ENCODE assay signal across 21 mouse cellular contexts in genomic region chr6:54967591-54967990, GRCm38 (mm10). TPM values are rescaled to one million over a fixed set of nuclear protein-coding genes. Genes with fewer than 3 reads are reported as not detected.
DNase-seq lines count a peak whose midpoint lies in the region; ATAC-seq and TF ChIP-seq lines count a peak whose summit lies in the region.
"Had no signal": no experiment of that assay in that cellular context is flagged by ENCODE, and none has a peak within 500 bp of the region (broad histone marks: within the 10 kb centered on the region; RNA-seq: fewer than 3 reads in every experiment).

No protein-coding gene starts in this region.

- H3K27ac ChIP-seq in lung, postnatal 0 days (ENCODE audit: low read length) = no peak overlapping the region
- no peak overlapping the region for H3K27ac ChIP-seq in intestine, embryonic 14.5 days (ENCODE audit: low read depth)
- no peak overlapping the region for H3K27ac ChIP-seq in stomach, postnatal 0 days (replicated peaks)
- H3K27ac ChIP-seq in forebrain, embryonic 14.5 days (ENCODE audit: low read depth, low read length) = no peak overlapping the region
- H3K27ac ChIP-seq in gastrocnemius, adult 2 months = no peak overlapping the region
- H3K27ac ChIP-seq: forebrain, embryonic 12.5 days; heart, embryonic 15.5 days; kidney, embryonic 15.5 days; limb, embryonic 13.5 days; midbrain, embryonic 12.5 days; neural tube, embryonic 12.5 days had no signal

- ATAC-seq in lung, postnatal 0 days = no peak
- peak; percentile 30; the same call in 1 of the 2 replicates for ATAC-seq in intestine, embryonic 14.5 days (replicated peaks; ENCODE audit: low FRiP score, low TSS enrichment, low read depth)
- ATAC-seq in stomach, postnatal 0 days (ENCODE audit: low FRiP score, low TSS enrichment) = 0 out of 2 replicates have a peak, but pooled peaks have one; percentile 36
- ATAC-seq in forebrain, embryonic 14.5 days = no peak
- ATAC-seq: Patski had no signal

- WGBS in lung, postnatal 0 days = 32% methylated on average over 10 of the region's 10 CpGs
- 30% methylated on average over 10 of the region's 10 CpGs for WGBS in intestine, embryonic 14.5 days
- 37% methylated on average over 10 of the region's 10 CpGs for WGBS in stomach, postnatal 0 days
- WGBS in forebrain, embryonic 14.5 days = 37% methylated on average over 10 of the region's 10 CpGs

- no peak for TF ChIP-seq EP300 in lung, postnatal 0 days (IDR thresholded peaks at IDR 0.05)
- no peak for TF ChIP-seq EP300 in stomach, postnatal 0 days (optimal IDR thresholded peaks at IDR 0.05)

- no peaks in the 10 kb centered on the region for H3K27me3 ChIP-seq in lung, postnatal 0 days (replicated peaks; ENCODE audit: insufficient read depth, low read length)
- H3K27me3 ChIP-seq in intestine, embryonic 14.5 days (replicated peaks; ENCODE audit: control insufficient read depth, insufficient read depth, low read length) = no peaks in the 10 kb centered on the region
- no peaks in the 10 kb centered on the region for H3K27me3 ChIP-seq in stomach, postnatal 0 days (ENCODE audit: control insufficient read depth, insufficient read depth, low read length)
- peaks cover 11% of the 10 kb centered on the region; the same call in 1 of the 2 replicates for H3K27me3 ChIP-seq in forebrain, embryonic 14.5 days (replicated peaks; ENCODE audit: control insufficient read depth, insufficient read depth, low read length)
- H3K27me3 ChIP-seq: Patski had no signal

- no peaks in the 10 kb centered on the region for H3K9me3 ChIP-seq in lung, postnatal 0 days (ENCODE audit: low read length)
- H3K9me3 ChIP-seq in intestine, embryonic 14.5 days (ENCODE audit: control insufficient read depth, low read length) = no peaks in the 10 kb centered on the region
- no peaks in the 10 kb centered on the region for H3K9me3 ChIP-seq in stomach, postnatal 0 days (ENCODE audit: control insufficient read depth, low read length)
- no peaks in the 10 kb centered on the region for H3K9me3 ChIP-seq in forebrain, embryonic 14.5 days (replicated peaks; ENCODE audit: control insufficient read depth, low read length)
- H3K9me3 ChIP-seq: forebrain, embryonic 12.5 days; heart, embryonic 15.5 days; kidney, embryonic 15.5 days; limb, embryonic 13.5 days; midbrain, embryonic 12.5 days; neural tube, embryonic 12.5 days had no signal

- H3K36me3 ChIP-seq in lung, postnatal 0 days (ENCODE audit: insufficient read depth, low read length) = no peaks in the 10 kb centered on the region
- H3K36me3 ChIP-seq in intestine, embryonic 14.5 days (ENCODE audit: control insufficient read depth, insufficient read depth, low read length) = no peaks in the 10 kb centered on the region
- no peaks in the 10 kb centered on the region for H3K36me3 ChIP-seq in stomach, postnatal 0 days (ENCODE audit: control insufficient read depth, insufficient read depth, low read length)
- H3K36me3 ChIP-seq in forebrain, embryonic 14.5 days (ENCODE audit: control insufficient read depth, insufficient read depth, low read length) = no peaks in the 10 kb centered on the region
- H3K36me3 ChIP-seq: forebrain, embryonic 12.5 days; heart, embryonic 15.5 days; kidney, embryonic 15.5 days; limb, embryonic 13.5 days; midbrain, embryonic 12.5 days; neural tube, embryonic 12.5 days had no signal

- no peak for TF ChIP-seq CTCF in lung, postnatal 0 days (IDR thresholded peaks at IDR 0.05)
- no peak for TF ChIP-seq CTCF in stomach, postnatal 0 days (IDR thresholded peaks at IDR 0.05; ENCODE audit: low read depth)
- no peak for TF ChIP-seq CTCF in gastrocnemius, adult 2 months (IDR thresholded peaks at IDR 0.05)

- no peak overlapping the region for H3K4me2 ChIP-seq in lung, postnatal 0 days (replicated peaks; ENCODE audit: low read depth, low read length)
- no peak overlapping the region for H3K4me2 ChIP-seq in intestine, embryonic 14.5 days (ENCODE audit: low read length)
- no peak overlapping the region for H3K4me2 ChIP-seq in stomach, postnatal 0 days (replicated peaks; ENCODE audit: low read depth)
- H3K4me2 ChIP-seq in forebrain, embryonic 14.5 days (ENCODE audit: low read length) = no peak overlapping the region
- H3K4me2 ChIP-seq: forebrain, embryonic 12.5 days; heart, embryonic 15.5 days; kidney, embryonic 15.5 days; limb, embryonic 13.5 days; midbrain, embryonic 12.5 days; neural tube, embryonic 12.5 days had no signal

- intact Hi-C loops in gastrocnemius, adult 2 months (cut with DNase I) = no loop called here

- no peak overlapping the region for H3K4me3 ChIP-seq in lung, postnatal 0 days (ENCODE audit: low read depth, low read length)
- no peak overlapping the region for H3K4me3 ChIP-seq in intestine, embryonic 14.5 days (ENCODE audit: low read depth, low read length)
- no peak overlapping the region for H3K4me3 ChIP-seq in stomach, postnatal 0 days (ENCODE audit: low read depth, low read length)
- H3K4me3 ChIP-seq in forebrain, embryonic 14.5 days (ENCODE audit: low read depth, low read length) = no peak overlapping the region
- H3K4me3 ChIP-seq in gastrocnemius, adult 2 months = no peak overlapping the region
- H3K4me3 ChIP-seq: forebrain, embryonic 12.5 days; heart, embryonic 15.5 days; kidney, embryonic 15.5 days; limb, embryonic 13.5 days; midbrain, embryonic 12.5 days; neural tube, embryonic 12.5 days had no signal

- peak; percentile 52 for DNase-seq in lung, postnatal 0 days (ENCODE audit: low spot score)
- no peak for DNase-seq in lung, postnatal 25 days (ENCODE audit: low spot score)
- peak; percentile 39 for DNase-seq in ZHBTc4 (ENCODE audit: low read depth, low spot score)
- no peak for DNase-seq in intestine, embryonic 14.5 days (ENCODE audit: low spot score)
- DNase-seq in stomach, postnatal 0 days (ENCODE audit: low spot score) = peak; percentile 61
- DNase-seq in forebrain, embryonic 14.5 days (ENCODE audit: low spot score) = no peak
- DNase-seq in gastrocnemius, adult 2 months = no peak
- DNase-seq: adrenal gland, postnatal 36 days; B cell, adult 2 months; cerebellum, adult 11-12 months; cerebellum, postnatal 25 days; embryo, embryonic 11 days; gastrocnemius, postnatal 25 days; thymus, postnatal 36 days had no signal

- no peak overlapping the region for H3K9ac ChIP-seq in lung, postnatal 0 days (replicated peaks; ENCODE audit: low read depth)
- H3K9ac ChIP-seq in intestine, embryonic 14.5 days (ENCODE audit: low read length) = no peak overlapping the region
- H3K9ac ChIP-seq in stomach, postnatal 0 days (ENCODE audit: low read length) = no peak overlapping the region
- no peak overlapping the region for H3K9ac ChIP-seq in forebrain, embryonic 14.5 days (ENCODE audit: low read length)
- H3K9ac ChIP-seq: forebrain, embryonic 12.5 days; heart, embryonic 15.5 days; kidney, embryonic 15.5 days; limb, embryonic 13.5 days; midbrain, embryonic 12.5 days; neural tube, embryonic 12.5 days had no signal

- peaks cover 12% of the 10 kb centered on the region; the same call in 1 of the 2 replicates for H3K4me1 ChIP-seq in lung, postnatal 0 days (ENCODE audit: insufficient read depth, low read depth, low read length)
- 0 out of 2 replicates have a peak, but pooled peaks cover 2% of the 10 kb centered on the region for H3K4me1 ChIP-seq in intestine, embryonic 14.5 days (replicated peaks; ENCODE audit: control insufficient read depth, insufficient read depth, low read length)
- no peaks in the 10 kb centered on the region for H3K4me1 ChIP-seq in stomach, postnatal 0 days (replicated peaks; ENCODE audit: control insufficient read depth, insufficient read depth)
- peaks cover 4% of the 10 kb centered on the region for H3K4me1 ChIP-seq in forebrain, embryonic 14.5 days (ENCODE audit: control insufficient read depth, insufficient read depth, low read length)
- H3K4me1 ChIP-seq: heart, embryonic 15.5 days had no signal

RNA-seq across cellular contexts. Expression of gene Nod1, which starts 4.8 kb away (rescaled TPM):
- polyA plus RNA-seq in lung, postnatal 0 days (2015; fragmentation: Nextera tagmentation; extraction: Ambion mirVana) = 12.7 and 14.4 TPM in 2 replicates
- 5.6 and 6.7 TPM in 2 replicates for polyA plus RNA-seq in intestine, embryonic 14.5 days (2014; fragmentation: Nextera tagmentation; extraction: Ambion mirVana)
- polyA plus RNA-seq in stomach, postnatal 0 days (2015; fragmentation: Nextera tagmentation; extraction: Ambion mirVana) = 4.5 and 4.9 TPM in 2 replicates
- polyA plus RNA-seq in forebrain, embryonic 14.5 days (2014; fragmentation: Nextera tagmentation; extraction: Ambion mirVana) = 1.5 and 1.8 TPM in 2 replicates
- total RNA-seq in gastrocnemius, adult 2 months (2021) = 1 to 10 TPM; 7.6 to 9.1 TPM

RNA-seq across cellular contexts. Expression of gene Ggct, which starts 25.2 kb away (rescaled TPM):
- 6.9 and 8.7 TPM in 2 replicates for polyA plus RNA-seq in lung, postnatal 0 days (2015; fragmentation: Nextera tagmentation; extraction: Ambion mirVana)
- 9.9 and 12.7 TPM in 2 replicates for polyA plus RNA-seq in intestine, embryonic 14.5 days (2014; fragmentation: Nextera tagmentation; extraction: Ambion mirVana)
- 9.0 and 9.3 TPM in 2 replicates for polyA plus RNA-seq in stomach, postnatal 0 days (2015; fragmentation: Nextera tagmentation; extraction: Ambion mirVana)
- 14.9 and 15.3 TPM in 2 replicates for polyA plus RNA-seq in forebrain, embryonic 14.5 days (2014; fragmentation: Nextera tagmentation; extraction: Ambion mirVana)
- total RNA-seq in gastrocnemius, adult 2 months (2021) = 10 to 100 TPM in 1 of 2 experiments, 1 to 10 TPM in 1; 9.6 to 11.0 TPM

Comparison
In these comparisons a context has a peak if more than half of its experiments do, and no peak if none do; other contexts are left out.
1. DNase-seq: peak in lung, postnatal 0 days (single experiment), ZHBTc4 (single experiment) and stomach, postnatal 0 days (single experiment); none in lung, postnatal 25 days (single experiment), intestine, embryonic 14.5 days (single experiment), forebrain, embryonic 14.5 days (single experiment) and gastrocnemius, adult 2 months (single experiment).
2. ATAC-seq: peak in intestine, embryonic 14.5 days (single experiment) and stomach, postnatal 0 days (single experiment); none in lung, postnatal 0 days (single experiment) and forebrain, embryonic 14.5 days (single experiment).